Mouse (Mus musculus) liver, adult 10 weeks (tissue): ENCODE results near the gene Gpr108. TPM values are rescaled to one million over a fixed set of nuclear protein-coding genes. Genes with fewer than 3 reads are reported as not detected.

ENCODE experiments used
- polyA plus RNA-seq: library from polyadenylated mRNA; stranded (reverse); fragments of 350-450 nt; fragmentation: Illumina TruSeq; extraction: RNeasy Lipid Tissue Mini Kit (QIAGEN cat#74804); gene quantifications from one replicate; pipeline ENCODE4 v1.2.3, GENCODE M21; 2014; ENCODE audit warnings: low read depth, low replicate concordance

The Gpr108 gene
- polyA plus RNA-seq = 2.3 TPM

GRCm38 (mm10) chr17:57248201-57248699 is at the start of gene Gpr108:
TSS of gene Gpr108 (minus strand) at chr17:57248446.

GRCm38 (mm10) chr17:57278943-57279590 is 30.8 kb upstream of the Gpr108 start, which contains the start of gene Vav1:
TSS of gene Vav1 (plus strand) at chr17:57279100.

GRCm38 (mm10) chr17:57249186-57250181 is 1.2 kb upstream of the Gpr108 start, which contains the start of gene Trip10:
TSS of gene Trip10 (plus strand) at chr17:57249455.

GRCm38 (mm10) chr17:57228014-57228413 is 20.2 kb downstream of the Gpr108 start, which contains the start of gene C3:
TSS of gene C3 (minus strand) at chr17:57228136.

GRCm38 (mm10) chr17:57194041-57194507 is 54.2 kb downstream of the Gpr108 start, which contains the start of gene Tnfsf14:
TSS of gene Tnfsf14 (minus strand) at chr17:57194177.

Other genes starting within 250 kb of the Gpr108 start
- not detected for gene Pspn, start 248.4 kb downstream of the Gpr108 start, polyA plus RNA-seq
- 2.1 TPM for gene Gtf2f1, start 237.2 kb downstream of the Gpr108 start, polyA plus RNA-seq
- not detected for gene Gm17949, start 237.0 kb downstream of the Gpr108 start, polyA plus RNA-seq
- gene Khsrp, start 216.9 kb downstream of the Gpr108 start, polyA plus RNA-seq = 5.1 TPM
- gene Slc25a41, start 206.8 kb downstream of the Gpr108 start, polyA plus RNA-seq = not detected
- 5.6 TPM for gene Crb3, start 189.3 kb downstream of the Gpr108 start, polyA plus RNA-seq
- gene Slc25a23, start 188.6 kb downstream of the Gpr108 start, polyA plus RNA-seq = 55.5 TPM
- 1.6 TPM for gene Dennd1c, start 169.9 kb downstream of the Gpr108 start, polyA plus RNA-seq
- not detected for gene Tubb4a, start 160.7 kb downstream of the Gpr108 start, polyA plus RNA-seq
- not detected for gene Tnfsf9, start 143.1 kb downstream of the Gpr108 start, polyA plus RNA-seq
- not detected for gene Cd70, start 98.7 kb downstream of the Gpr108 start, polyA plus RNA-seq
- not detected for gene Tnfsf14, start 54.3 kb downstream of the Gpr108 start, polyA plus RNA-seq
- 3,590 TPM for gene C3, start 20.3 kb downstream of the Gpr108 start, polyA plus RNA-seq
- gene Trip10, start 1.0 kb upstream of the Gpr108 start, polyA plus RNA-seq = 1.7 TPM
- gene Vav1, start 30.7 kb upstream of the Gpr108 start, polyA plus RNA-seq = 0.53 TPM
- 11.6 TPM for gene Adgre1, start 110.2 kb upstream of the Gpr108 start, polyA plus RNA-seq